Mouse (Mus musculus) erythroblast, embryonic 14.5 days (primary cell): Measurements from ENCODE around the gene Olfr1100. TPM values are rescaled to one million over a fixed set of nuclear protein-coding genes. Genes with fewer than 3 reads are reported as not detected.

Experiments used
- H3K27me3 ChIP-seq: 2 replicates; pipeline ENCODE4 v1.6.1; 2012; ENCODE audit warnings: inconsistent platforms; ENCODE audit not compliant: control insufficient read depth
- H3K36me3 ChIP-seq: 2 replicates; pipeline ENCODE4 v1.6.1; 2012; ENCODE audit warnings: mild to moderate bottlenecking, inconsistent platforms; ENCODE audit not compliant: control insufficient read depth
- H3K4me1 ChIP-seq: 2 replicates; pipeline ENCODE4 v1.6.1; 2012; ENCODE audit warnings: inconsistent platforms; ENCODE audit not compliant: control insufficient read depth
- H3K4me3 ChIP-seq: replicated peaks from 2 replicates; pipeline ENCODE3; 2012; ENCODE audit warnings: moderate library complexity, mild to moderate bottlenecking, inconsistent platforms
- H3K9me3 ChIP-seq: 2 replicates; pipeline ENCODE4 v1.6.1; 2012; ENCODE audit warnings: low read length, inconsistent platforms, mixed read lengths; ENCODE audit not compliant: control insufficient read depth
- GATA1 ChIP-seq: IDR thresholded peaks from 2 replicates; pipeline ENCODE4 v1.6.1; 2012; ENCODE audit warnings: low read length, inconsistent platforms, mixed read lengths
- TAL1 ChIP-seq: IDR thresholded peaks from 3 replicates; pipeline ENCODE4 v1.6.1; 2012; ENCODE audit warnings: low read length, inconsistent platforms, mixed read lengths
- polyA plus RNA-seq: library from polyadenylated mRNA; stranded (reverse); fragments of >175 nt; gene quantifications from 2 replicates; pipeline ENCODE4 v1.2.3, GENCODE M21; 2012

Gene Olfr1100
- not detected in 2 replicates for polyA plus RNA-seq

DNA sequence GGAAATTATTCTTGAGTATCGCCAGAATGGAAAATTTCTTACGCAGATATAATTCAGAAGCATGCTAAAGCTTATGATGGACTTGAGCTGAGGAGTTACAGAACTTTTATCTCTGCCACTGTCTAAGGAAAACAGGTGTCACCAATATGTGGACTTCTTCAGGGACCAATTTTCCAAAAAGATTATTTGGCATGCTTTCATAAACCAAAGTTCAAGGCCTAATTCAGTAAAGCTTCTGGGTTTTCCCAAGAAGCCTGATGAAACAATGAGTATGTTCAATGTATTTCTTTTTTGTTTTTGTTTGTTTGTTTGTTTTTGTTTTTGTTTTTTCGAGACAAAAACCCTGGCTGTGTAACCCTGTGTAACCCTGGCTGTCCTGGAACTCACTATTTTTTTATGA, at the start of gene Olfr1100:
Gene Olfr1100, minus strand, starts transcription at position 101 of the 400 bp plus-strand sequence.
- no peaks in the 10 kb centered on the region for H3K36me3 ChIP-seq
- no peaks in the 10 kb centered on the region for H3K27me3 ChIP-seq
- H3K4me3 ChIP-seq: no peak within 1 kb of the TSS
- TF ChIP-seq GATA1 (no peak), TAL1 (no peak)
- no peaks in the 10 kb centered on the region for H3K4me1 ChIP-seq
- H3K9me3 ChIP-seq: no peaks in the 10 kb centered on the region

DNA sequence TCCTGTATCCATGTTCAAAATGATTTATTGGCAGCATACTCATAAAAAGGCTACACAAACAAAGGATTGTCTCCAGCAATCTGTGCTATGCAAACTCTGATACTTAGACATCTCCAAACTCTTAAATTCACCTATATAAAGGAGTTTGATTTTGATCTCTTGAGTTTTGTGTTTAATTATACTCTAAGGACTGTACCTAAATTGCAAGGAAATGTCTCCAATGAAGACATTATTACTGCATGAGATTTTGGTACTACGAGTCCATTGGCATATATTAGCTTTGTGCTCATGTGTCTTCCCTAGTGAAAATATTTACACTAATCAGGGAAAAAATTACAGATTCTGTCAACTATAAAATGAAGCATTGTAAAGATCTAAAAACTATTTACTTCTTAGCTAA, 47.2 kb upstream of the Olfr1100 start, which contains the start of gene Olfr1104:
Gene Olfr1104, minus strand, starts transcription at position 101 of the 400 bp plus-strand sequence.
- Histone ChIP-seq H3K36me3 (no peaks in the 10 kb centered on the region), H3K27me3 (no peaks in the 10 kb centered on the region), H3K4me3 (no peak within 1 kb of the TSS), H3K4me1 (no peaks in the 10 kb centered on the region), H3K9me3 (no peaks in the 10 kb centered on the region)
- TF ChIP-seq GATA1: no peak
- TF ChIP-seq TAL1: no peak

DNA sequence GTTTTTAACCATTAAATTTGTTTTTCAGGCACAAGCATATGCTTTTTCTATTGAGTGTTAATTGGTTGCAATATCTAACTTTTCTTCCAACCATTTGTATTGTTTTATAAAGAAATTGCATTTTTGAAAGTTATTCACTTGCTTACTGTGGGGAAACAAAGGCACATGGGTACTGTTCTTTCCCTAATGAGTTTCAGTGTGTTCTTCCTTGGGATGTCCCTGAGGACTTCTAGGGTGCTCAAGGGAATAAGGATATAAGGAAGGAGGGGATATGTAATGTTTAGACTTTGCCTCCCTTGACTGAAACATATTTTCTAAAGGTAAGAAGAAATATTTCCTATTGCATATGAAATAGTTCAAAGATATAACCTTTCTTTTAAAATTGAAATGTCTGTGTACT, 18.3 kb upstream of the Olfr1100 start, which contains the start of gene Olfr1102:
Gene Olfr1102, plus strand, starts transcription at position 301 of the 400 bp plus-strand sequence.
- H3K27me3 ChIP-seq: no peaks in the 10 kb centered on the region
- no peak within 1 kb of the TSS for H3K4me3 ChIP-seq
- H3K4me1 ChIP-seq: no peaks in the 10 kb centered on the region
- TF ChIP-seq GATA1 (no peak), TAL1 (no peak)
- H3K9me3 ChIP-seq: 0 out of 2 replicates have a peak, but pooled peaks cover 3% of the 10 kb centered on the region
- H3K36me3 ChIP-seq: no peaks in the 10 kb centered on the region

DNA sequence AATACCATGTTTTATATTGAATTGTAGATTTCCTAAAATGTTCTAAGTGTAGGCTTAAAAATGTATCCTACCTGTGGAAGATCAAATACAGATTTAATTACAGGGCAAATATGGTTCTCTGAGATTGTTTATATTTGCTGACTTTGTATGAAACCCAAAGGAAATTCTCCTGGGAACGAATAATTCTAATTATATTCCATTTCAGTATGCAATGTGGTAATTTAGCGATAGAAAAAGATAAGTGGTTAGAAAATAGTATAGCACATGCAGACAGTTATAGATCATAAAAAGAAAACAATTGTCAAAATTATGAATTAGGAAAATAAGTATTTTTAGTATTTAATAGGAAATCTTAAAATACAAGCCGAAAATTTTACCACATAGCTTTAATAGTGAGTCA, 11.4 kb upstream of the Olfr1100 start, which contains the start of gene Olfr1101:
Gene Olfr1101, minus strand, starts transcription at position 101 of the 400 bp plus-strand sequence.
- Histone ChIP-seq H3K36me3 (no peaks in the 10 kb centered on the region), H3K9me3 (peaks cover 3% of the 10 kb centered on the region; the same call in 1 of the 2 replicates), H3K4me1 (no peaks in the 10 kb centered on the region), H3K4me3 (no peak within 1 kb of the TSS), H3K27me3 (no peaks in the 10 kb centered on the region)
- TF ChIP-seq GATA1 (no peak), TAL1 (no peak)

DNA sequence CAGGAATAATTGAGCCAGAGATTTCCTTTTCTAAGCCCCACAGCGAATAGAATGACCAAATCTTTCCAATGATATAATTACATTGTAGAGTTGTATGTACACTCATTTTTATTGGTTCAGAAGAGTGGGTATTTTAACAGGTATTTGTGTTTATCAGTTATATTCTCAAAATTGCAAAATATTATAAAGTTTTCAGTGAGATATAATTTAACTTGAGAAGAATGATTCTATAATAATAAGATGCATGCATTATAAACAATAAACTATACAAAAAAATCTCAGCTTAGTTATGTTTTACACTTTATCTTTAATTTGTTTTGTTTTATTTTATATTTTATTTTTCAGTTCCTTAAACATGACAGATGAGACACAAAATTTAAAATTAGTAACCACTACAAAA, 19.2 kb downstream of the Olfr1100 start, which contains the start of gene Olfr1099:
Gene Olfr1099, minus strand, starts transcription at position 101 of the 400 bp plus-strand sequence.
- Histone ChIP-seq H3K4me3 (no peak within 1 kb of the TSS), H3K36me3 (no peaks in the 10 kb centered on the region), H3K4me1 (no peaks in the 10 kb centered on the region), H3K27me3 (no peaks in the 10 kb centered on the region), H3K9me3 (0 out of 2 replicates have a peak, but pooled peaks cover 2% of the 10 kb centered on the region)
- no peak for TF ChIP-seq GATA1
- no peak for TF ChIP-seq TAL1

DNA sequence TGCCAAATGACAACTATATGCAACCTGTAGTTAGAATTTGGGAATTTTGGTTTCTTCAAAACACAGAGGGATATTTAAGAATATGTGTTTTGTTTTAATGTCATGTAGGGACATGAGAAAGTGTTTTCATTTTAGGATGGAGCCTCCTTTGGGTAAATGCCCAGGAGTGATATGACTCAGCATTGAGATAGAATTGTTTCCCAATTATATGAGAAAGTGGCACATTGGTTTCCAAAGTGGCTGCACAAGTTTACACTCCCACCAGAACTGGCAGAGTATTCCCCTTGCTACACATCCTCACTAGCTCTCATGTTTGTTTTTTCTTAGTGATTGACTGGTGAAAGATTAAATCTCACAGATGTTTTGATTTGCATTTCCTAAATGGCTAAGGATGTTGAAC, 53.2 kb downstream of the Olfr1100 start:
- Histone ChIP-seq H3K36me3 (no peaks in the 10 kb centered on the region), H3K9me3 (peaks cover 2% of the 10 kb centered on the region; the same call in 1 of the 2 replicates), H3K27me3 (no peaks in the 10 kb centered on the region), H3K4me1 (no peaks in the 10 kb centered on the region), H3K4me3 (no peak overlapping the region)
- TF ChIP-seq GATA1 (no peak), TAL1 (no peak)

Other genes with a start within 250 kb of the Olfr1100 start
- not detected in 2 replicates for gene Olfr1089, start 246.3 kb downstream of the Olfr1100 start, polyA plus RNA-seq
- not detected in 2 replicates for gene Olfr1090, start 221.0 kb downstream of the Olfr1100 start, polyA plus RNA-seq
- gene Olfr1093, start 197.5 kb downstream of the Olfr1100 start, polyA plus RNA-seq: not detected in 2 replicates
- not detected in 2 replicates for gene Olfr141, start 169.9 kb downstream of the Olfr1100 start, polyA plus RNA-seq
- 0.03 TPM in 1 of 2 replicates, not detected in the other for gene Olfr1094, start 155.3 kb downstream of the Olfr1100 start, polyA plus RNA-seq
- not detected in 2 replicates for gene Olfr1095, start 128.3 kb downstream of the Olfr1100 start, polyA plus RNA-seq
- gene Gm13723, start 105.2 kb downstream of the Olfr1100 start, polyA plus RNA-seq: not detected in 2 replicates
- not detected in 2 replicates for gene Olfr1097, start 87.7 kb downstream of the Olfr1100 start, polyA plus RNA-seq
- gene Olfr1098, start 55.4 kb downstream of the Olfr1100 start, polyA plus RNA-seq: not detected in 2 replicates
- gene Olfr1099, start 19.3 kb downstream of the Olfr1100 start, polyA plus RNA-seq: 0.01 TPM in 1 of 2 replicates, not detected in the other
- gene Olfr1101, start 11.3 kb upstream of the Olfr1100 start, polyA plus RNA-seq: not detected in 2 replicates
- gene Olfr1102, start 18.4 kb upstream of the Olfr1100 start, polyA plus RNA-seq: not detected in 2 replicates
- not detected in 2 replicates for gene Olfr1104, start 47.1 kb upstream of the Olfr1100 start, polyA plus RNA-seq
- not detected in 2 replicates for gene Olfr1105, start 56.6 kb upstream of the Olfr1100 start, polyA plus RNA-seq
- gene Olfr1106, start 72.3 kb upstream of the Olfr1100 start, polyA plus RNA-seq: not detected in 2 replicates
- not detected in 2 replicates for gene Olfr1107, start 95.9 kb upstream of the Olfr1100 start, polyA plus RNA-seq
- not detected in 2 replicates for gene Olfr1109, start 116.1 kb upstream of the Olfr1100 start, polyA plus RNA-seq
- gene Olfr259, start 134.6 kb upstream of the Olfr1100 start, polyA plus RNA-seq: 0.04 TPM in 1 of 2 replicates, not detected in the other
- gene Olfr1110, start 160.3 kb upstream of the Olfr1100 start, polyA plus RNA-seq: not detected in 2 replicates
- gene Olfr1111, start 172.7 kb upstream of the Olfr1100 start, polyA plus RNA-seq: not detected in 2 replicates
- gene Olfr1112, start 207.8 kb upstream of the Olfr1100 start, polyA plus RNA-seq: not detected in 2 replicates
- not detected in 2 replicates for gene Olfr1113, start 229.0 kb upstream of the Olfr1100 start, polyA plus RNA-seq